Mouse (Mus musculus) spleen, adult 18-20 months (tissue): ENCODE measurements around the gene Zranb3.
"Not testable (repeated sequence)": the region's sequence is repeated elsewhere in the genome, so short reads cannot be mapped to it uniquely, and the experiment has no call there.

Source experiments
- DNase-seq, 2 experiments: peaks; one replicate each; pipeline ENCODE4 v3.0.0; 2022; ENCODE audit warnings: mixed read lengths in 2 of 2

Gene Zranb3

DNA sequence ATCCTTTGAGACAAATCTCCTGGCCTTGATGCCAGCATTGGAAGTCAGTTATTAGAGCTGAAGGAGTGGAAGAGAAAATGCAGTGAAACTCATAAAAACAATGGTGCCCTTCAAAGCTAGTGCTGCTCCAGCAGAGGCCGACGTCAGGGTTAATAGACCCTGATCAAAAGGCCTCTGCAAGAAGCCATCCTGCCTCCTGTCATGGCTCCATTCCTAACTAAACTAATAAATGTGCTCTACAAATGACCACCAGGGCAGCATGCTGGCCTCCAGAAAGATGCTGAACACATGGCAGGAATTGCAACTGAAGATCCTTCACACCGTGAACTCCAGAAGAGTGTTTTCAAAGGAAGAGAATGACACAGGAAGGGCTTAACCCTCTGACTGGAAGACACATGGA, 117.5 kb downstream of the Zranb3 start:
- no peak for DNase-seq

DNA sequence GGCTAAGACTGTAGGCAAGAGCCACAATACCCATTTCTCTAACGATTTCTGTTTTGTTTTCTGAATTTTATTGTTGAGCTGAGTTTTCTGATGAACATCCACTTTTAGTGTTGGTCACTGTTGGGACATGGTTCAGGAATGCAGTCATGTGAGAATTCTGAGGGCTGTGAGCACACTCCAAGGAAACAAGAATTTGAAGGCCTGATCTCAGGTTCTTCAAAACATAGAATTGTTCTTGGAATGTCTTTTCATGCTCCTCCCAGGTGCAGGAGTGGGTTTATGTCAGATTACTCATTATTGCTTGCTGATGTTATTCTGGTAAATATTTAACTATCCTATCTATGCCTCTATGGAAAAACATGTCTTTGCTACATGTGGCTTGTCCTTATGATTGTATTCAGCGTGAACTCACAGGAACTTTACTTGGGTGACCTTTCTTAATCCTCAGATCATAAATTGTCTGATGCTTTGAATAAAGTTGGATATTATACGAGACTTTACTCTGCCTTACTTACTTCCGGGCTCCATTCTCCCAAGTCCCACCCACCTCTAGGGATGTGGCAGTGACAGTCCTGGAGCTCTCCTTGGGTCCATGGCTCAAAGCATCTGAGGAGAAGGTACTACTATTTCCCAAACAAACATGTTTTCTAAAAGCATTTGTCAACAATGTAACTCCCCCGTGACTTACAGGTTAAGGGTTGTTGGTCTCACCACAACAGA, 119.4 kb downstream of the Zranb3 start:
- DNase-seq, result no peak

DNA sequence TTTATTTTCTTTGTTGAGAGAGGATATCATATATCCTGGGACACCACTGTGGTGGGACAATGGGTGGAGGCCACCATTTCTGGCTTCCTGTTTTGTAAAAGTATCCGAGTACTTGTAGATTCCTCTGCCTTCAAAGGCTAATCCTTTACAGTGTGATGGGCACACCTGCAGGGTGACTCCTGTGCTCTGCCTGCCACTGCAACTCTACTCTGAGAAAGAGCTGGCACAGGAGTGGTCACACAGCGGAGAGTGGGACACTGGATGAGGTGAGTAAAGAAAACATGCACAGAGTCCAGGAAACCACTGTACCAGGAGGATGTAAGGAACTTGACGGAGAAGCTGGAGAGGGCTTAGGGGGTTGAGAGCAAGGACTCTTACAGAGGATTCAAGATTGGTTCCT, 120.6 kb downstream of the Zranb3 start:
- DNase-seq, result no peak

DNA sequence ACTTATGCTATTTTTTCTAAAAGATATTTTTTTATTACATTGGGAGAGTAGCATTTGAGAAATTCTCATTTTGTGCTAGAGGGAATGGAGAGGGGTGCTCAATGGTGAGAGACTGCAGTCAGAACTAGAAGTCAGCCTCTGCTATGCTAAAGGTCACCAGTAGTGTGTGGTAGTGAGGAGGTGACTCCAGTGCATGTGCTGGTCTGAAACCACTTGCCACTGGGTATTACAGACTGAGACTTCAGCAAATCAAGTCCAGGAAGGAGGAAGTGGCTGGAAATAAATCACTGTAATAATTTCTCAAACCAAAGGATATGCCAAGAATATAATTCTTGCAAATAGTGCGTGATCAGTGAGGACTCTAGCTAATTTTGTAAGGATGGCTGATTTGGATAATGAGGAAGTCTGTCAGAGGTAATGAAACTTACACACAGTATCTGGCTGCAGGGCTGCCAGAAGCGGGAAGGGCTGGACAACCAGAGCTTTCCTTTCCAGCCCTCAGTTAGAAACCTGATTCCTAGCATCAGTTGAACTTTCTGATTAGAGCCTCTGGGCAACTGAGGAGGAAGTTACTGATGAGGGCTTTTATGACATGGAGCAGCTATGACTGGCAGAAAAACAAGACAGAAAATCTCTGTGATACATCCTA, 121.8 kb downstream of the Zranb3 start:
- no peak for DNase-seq

DNA sequence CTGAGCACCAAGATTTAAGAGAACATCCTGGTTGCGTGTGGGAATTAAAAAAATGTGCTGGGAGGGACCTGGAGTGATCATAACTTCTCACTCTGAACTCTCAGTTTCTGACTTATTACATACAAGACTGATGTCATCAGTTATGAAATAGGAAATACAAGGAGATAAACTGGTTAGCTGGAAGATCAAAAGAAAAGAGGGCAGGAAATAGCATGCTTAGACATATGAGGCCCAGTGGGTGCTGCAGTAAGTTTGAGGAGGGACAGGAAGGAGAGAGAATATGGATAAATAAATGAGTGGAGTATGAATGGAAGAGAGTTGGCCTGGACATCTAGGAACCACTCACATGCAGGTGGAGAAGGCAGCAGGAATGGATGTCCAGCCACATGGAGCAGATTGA, 124.7 kb downstream of the Zranb3 start:
- DNase-seq, result no peak

DNA sequence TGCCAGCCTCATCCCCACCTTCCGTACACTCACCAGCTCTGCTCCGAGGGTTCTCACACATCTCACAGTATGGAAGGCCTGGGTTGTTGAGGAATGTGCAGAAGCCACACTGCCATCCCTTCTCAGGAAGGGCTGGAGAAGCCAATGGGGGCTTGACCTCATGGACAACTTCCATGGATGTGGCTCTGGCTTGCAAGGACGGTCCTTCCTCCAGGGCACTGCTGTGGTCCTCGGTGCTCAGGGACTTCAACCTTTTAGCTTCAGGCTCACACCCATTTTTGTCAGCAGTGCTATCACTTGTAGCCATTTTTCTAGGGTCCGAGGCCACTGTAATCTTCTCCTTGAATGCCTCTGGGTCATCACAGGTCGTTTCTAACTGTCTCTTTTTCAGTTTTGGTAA, 126.7 kb downstream of the Zranb3 start:
- no peak for DNase-seq

DNA sequence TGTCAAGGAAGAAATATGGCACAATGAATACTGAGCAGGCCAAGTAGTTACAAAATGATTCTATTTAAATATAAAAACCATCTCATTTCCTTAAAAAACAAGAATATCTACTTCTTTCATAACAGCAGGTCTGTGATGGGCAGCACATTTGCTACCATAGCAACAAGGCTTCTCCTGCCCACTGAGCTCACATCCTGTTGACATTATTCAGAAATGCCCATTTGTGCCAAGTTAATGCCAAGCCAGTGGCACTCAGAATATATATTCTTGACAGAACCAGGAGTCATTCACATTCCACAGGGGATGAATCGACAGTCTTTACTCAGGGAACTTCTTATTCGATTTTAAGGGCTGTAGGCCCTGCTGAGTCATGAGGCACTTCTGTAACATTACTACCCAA, 127.2 kb downstream of the Zranb3 start:
- DNase-seq, result no peak

DNA sequence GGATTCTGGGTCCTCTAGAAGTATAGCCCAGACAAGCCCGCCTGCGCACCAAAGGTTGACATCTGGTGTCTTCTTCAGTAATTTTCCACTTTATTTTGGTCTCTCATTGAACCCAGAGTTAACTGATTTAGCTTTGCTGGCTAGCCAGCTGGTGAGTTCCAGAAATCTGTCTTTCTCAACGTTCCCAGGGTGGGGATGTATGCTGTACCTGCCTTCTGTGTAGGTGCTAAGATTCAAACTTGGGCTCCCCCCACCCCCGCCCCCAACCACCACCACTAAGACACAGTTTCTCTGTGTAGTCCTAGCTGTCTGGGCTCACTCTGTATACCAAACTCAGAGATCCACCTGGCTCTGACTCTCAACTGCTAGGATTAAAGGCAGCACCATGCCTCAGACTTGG, 128.8 kb downstream of the Zranb3 start:
- DNase-seq, result no peak

DNA sequence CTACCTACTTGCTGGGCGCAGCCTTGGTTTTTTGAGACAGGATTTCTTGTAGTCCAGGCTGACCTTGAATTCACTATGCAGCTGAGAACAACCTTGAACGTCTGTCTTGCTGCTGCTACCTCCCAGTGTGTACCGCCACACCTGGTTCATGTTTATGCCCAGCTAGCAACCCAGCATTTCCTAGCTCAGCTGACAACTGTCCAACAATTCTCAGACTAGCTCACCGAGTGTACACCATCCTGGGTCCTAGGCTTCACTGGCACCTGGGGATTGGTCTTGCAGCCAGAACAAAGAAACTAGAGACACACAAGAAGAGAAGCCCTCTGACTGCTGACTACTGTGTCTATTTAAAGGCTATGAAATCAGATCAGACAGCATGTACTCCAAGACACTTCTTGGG, 132.0 kb downstream of the Zranb3 start:
- no peak for DNase-seq

DNA sequence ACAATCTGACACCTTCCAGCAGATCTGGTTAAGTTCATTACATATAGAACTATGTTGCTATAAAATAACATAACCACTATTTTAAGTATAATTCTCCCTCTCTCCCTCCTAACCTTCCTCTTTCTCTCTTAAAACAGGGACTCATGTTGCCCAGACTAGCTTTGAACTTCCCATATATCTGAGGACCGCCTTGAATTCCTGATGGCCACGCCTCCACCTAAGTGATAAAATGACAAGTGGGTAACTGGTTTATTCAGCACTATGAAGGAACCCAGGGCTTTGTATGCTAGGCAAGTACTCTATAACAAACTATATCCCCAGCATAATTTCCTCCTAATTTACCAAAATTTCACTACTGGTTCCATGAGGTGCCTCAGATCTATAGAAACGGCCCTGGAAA, 139.5 kb downstream of the Zranb3 start:
- no peak for DNase-seq

DNA sequence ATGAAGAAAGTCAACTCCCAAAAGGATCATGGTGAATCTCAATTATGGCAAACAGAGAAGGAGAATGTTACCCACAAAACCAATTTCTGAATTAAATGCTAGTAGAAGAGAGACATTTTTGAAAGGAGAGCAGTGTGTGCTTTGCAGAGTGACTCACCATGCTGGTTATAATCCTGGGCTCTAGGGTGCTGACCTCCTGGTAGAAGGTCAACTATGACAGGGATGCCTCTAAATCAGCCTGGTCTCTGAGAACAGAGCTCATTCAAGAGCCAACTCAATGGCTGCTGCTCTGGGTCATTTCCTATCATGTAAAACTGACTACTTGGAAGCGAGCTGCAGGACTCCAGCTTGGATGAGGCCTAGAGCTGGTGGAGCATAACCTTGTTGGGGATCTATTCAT, 141.7 kb downstream of the Zranb3 start:
- no peak for DNase-seq

DNA sequence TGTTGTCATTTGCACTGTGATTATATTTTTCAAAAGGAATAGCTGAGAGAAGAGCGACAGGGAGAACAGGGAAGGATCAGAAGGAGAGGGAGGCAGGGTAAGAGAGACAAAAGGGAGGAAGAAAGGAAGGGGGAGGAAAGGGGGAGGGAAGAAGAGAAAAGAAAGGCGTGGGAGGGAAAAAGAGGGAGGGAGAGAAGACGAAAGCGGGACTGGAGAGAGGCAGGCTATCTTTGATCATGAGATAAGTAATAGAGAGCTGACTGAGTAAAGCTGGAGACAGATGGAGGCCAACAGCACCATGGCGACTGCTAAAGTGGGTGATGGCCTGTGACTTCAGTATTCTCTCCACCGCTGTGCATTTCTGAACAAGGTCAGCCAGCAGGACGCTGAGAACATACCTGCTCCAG, 143.5 kb downstream of the Zranb3 start:
- no peak for DNase-seq

DNA sequence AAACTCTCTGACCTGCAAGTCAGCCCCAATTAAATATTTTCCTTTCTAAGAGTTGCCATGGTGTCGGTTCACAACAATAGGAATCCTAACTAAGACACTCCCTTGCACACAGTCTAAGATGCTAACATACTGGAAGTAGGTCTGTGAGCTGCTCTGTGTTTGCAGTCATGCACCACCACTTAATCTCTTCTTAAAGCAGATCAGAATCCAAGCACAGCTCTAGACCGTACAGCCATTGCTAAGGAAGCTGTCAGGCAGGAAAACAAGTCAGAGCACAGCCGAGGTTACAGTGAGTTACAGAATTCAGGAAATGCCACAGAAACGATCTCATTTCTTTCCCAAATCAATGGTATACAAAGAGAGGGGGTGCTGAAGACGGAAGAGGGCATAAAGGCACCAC, 144.0 kb downstream of the Zranb3 start:
- no peak for DNase-seq

DNA sequence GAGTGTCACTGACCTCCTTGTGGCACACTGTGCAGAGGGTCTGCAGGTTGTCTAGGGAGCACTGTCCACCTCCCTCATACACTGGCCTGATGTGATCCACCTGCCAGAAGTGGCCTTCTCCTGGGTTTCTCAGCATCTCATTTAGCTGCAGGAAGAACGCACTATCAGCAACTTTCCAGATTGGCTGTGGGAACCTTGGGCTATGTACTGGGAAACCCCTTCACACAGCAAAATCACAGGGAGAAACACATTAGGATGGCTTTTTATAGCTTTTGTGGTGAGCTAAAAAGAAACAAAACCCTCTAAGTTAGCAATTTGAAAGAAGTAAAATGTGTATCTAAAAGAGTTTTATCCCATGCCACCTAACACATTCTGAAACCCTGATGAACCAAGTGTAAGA, 146.3 kb downstream of the Zranb3 start:
- no peak for DNase-seq

DNA sequence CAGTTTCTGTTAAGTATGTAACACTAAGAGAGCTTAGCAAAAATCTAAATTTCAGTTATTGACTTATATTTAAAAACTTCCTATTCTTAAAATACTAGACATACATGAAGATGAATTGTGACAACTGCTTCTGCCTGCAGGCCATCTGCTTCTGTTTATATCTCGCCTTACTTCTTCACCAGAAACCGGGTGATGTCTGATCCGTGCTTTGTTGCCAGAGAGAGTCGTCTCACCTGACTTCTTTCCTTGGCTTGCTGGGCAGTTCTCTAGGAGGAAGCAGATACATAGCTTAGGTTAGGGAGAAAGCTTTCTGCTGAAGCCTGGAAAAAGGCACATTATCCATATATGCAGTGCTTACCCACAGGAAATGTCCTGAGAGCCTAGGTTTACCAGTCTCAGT, 148.0 kb downstream of the Zranb3 start:
- no peak for DNase-seq

DNA sequence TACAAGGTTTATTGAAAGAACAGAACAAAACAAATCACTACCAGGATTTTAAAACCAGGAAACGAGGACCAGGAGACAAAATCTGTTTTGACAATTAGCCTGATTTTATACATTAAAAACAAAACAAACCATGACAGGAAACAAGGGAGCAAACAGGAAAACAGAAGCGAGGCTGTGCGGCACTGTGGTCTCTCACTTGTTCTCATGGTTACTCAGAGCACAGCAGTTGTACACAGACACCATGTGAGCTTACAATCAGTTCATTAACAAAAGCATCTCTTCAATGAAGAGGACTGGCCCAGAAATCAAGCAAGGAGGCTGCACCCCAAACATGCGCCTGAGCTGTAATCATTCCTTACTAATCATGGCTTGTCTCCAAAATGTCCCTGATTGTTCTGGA, 148.6 kb downstream of the Zranb3 start:
- DNase-seq, result not testable (repeated sequence)

DNA sequence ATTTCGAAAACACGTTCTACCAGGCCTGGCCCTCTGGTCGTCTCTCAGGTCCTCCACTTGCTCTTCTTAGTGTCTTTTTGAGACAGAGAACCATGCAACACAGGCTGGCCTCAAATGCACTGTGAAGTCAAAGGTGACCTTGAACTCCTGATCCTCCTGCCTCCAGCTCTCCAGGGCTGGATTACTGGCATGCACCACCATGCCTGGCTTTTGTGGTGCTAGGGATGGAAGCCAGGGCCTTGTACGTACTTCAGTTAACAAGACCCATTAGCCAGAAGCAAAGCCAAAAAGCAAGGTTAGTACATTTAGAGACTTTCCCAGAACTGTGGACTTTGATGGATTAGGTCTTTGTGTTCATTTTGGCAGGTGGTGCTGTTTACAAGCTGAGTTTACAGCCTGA, 150.6 kb downstream of the Zranb3 start:
- no peak for DNase-seq

DNA sequence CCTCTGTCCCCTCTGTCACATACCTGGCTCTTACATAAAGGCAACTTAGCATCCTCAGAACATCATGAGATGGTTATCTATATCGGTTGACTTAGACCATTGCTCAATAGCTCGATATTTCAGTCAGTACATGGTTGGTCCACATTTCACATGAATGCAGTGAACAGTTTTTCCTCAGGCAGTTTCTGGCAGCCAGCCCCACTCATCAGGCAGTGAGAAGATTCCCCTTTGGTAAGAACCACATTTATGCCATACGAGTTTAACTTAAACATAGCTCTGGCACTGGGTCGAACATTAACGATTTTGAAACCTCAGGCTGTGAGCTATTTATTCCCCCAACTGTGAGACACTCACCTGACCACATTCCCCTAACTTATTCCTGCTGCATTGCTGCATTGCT, 154.1 kb downstream of the Zranb3 start:
- DNase-seq, result no peak

DNA sequence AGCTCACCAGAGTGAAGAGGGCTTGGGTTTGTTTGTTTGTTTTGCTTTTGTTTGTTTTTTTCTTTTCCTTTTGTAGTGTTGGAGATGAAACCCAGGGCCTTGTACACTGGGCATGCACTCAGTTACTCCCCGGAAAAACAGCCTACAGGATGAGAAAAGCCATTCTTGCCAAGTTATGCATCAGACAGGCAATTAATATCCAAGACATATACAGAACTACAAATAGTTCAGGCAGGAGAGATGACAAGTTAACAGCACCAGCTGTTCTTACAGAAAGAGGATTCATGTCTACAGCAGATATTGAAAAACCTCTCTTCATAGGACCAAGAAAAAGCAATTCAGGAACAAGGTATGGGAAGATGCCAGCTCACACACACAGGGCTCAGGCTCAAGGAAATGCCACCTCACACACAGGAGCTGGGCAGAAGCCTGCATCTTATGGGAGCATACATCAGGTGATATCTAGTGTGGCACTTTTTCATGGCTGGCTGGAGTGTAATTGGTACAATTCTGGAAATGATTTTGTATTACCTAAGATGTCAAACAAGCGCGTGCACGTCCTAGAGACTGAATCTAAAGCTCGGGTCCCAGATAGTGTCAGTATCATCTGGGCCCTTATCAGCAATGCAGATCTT, 156.1 kb downstream of the Zranb3 start:
- DNase-seq, result no peak

DNA sequence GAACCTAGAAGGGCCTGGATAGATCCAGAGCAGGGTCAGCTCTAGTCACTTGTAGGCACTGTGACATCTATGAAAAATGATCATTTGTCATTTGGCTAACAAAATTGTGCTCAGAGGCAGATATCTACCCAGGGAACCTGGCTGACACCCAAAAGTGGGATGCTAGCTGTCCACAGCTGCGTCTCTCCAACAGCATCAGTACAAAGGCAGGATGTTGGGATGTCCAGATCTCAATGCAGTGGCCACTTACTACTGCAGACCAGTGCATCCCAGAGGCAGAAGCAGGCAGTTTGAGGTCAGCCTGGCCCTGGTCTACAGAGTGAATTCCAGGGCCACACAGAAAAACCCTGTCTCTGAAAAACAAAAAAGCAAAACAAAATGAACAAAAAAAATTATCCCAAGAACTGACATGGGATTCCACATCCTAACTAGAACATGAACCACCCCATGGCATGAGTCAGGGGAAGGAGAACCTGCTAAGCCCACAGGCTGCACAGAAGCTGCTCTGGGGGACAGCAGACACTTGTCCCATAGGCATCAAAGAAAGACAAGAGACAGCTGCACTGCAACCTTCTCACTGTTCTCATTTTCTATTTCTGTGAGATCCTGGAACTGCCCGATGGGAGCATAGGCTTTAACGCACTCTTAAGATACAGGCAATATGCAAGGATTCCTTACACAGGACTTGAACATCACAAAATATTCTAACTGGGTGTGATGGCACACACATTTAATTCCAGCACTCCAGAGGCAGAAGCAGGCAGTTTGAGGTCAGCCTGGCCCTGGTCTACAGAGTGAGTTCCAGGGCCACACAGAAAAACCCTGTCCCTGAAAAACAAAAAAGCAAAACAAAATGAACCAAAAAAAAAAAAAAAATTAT, 156.9 kb downstream of the Zranb3 start:
- DNase-seq, result no peak

DNA sequence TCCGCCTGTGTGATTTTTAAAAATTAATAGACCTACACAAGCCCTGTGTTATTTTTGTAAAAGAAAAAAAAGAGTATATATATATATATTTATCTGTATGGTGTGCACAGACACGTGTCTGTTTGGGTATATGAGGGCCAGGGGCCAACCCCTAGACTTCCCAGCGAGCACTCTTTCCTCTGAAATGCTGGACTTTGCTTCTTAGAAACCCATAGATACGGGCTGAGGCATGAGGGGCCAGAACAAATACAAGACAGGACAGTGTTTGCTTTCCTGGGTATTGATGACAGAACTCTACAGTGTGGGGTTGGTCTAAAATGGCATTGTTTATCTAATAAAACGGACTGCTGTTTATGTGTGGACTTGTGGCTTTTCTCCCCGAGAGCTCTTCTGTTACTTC, 159.3 kb downstream of the Zranb3 start:
- DNase-seq, result no peak

DNA sequence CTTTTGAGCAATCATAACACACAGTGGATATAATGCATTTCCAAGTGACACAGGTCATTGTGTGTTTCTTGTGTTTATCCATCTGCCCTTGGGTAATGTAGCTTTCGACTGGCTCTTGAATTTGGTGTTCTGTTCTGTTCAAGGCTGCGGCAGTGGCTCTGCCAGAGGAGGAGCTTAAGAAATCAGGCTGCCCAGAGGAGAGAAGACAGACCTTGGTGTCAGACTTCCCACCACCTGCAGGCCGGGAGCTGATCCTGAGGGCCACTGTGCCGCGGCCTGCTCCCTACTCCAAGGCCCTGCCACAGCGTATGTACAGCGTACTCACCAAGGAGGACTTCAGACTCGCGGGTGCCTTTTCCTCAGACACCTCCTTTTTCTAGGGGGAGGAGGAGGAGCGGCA, 160.6 kb downstream of the Zranb3 start:
- no peak for DNase-seq

DNA sequence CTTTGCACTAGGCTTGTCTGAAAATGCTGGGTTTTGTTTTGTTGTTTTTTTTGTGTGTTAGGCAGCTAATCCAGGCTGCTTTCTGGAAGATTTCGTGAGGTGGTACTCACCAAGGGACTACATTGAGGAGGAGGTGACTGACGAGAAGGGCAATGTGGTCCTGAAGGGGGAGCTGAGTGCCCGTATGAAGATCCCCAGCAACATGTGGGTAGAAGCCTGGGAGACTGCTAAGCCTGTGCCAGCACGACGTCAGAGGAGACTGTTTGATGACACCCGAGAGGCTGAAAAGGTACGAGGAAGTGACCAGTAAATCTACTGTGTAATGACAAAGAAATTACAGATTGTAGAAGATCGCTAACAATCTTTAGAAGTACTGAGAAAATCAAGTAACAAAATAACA, 165.6 kb downstream of the Zranb3 start:
- DNase-seq, result no peak

DNA sequence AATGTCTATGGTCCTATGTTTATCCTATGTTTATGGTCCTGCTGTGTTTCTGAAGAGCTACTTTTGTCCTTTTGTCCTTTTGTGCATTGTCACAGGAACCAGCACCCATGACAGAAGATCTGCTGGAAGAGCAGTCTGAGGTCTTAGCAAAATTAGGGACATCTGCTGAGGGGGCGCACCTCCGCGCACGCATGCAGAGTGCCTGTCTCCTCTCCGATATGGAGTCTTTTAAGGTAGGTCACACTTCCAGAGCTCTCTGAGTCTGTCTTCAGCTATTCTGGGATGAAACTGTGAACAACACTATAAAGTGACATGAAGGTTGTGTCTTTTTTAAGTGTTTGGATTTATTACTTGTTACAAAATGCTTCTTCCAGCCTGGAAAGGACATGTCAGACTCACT, 168.5 kb downstream of the Zranb3 start:
- DNase-seq, result no peak
